Mouse (Mus musculus) liver, postnatal 0 days (tissue): Measurements from ENCODE around the gene Cinp. TPM values are rescaled to one million over a fixed set of nuclear protein-coding genes. Genes with fewer than 3 reads are reported as not detected.
A peak's percentile ranks its signal among the peaks of the same experiment; 100 is the strongest.
"Not testable (repeated sequence)": the region's sequence is repeated elsewhere in the genome, so short reads cannot be mapped to it uniquely, and the experiment has no call there.

Experiments
- ATAC-seq: fragments of 200-750 bp; cut with Nextera tagmentation; 2 replicates; pipeline ENCODE4 v1.8.0; 2017; ENCODE audit warnings: mild to moderate bottlenecking, moderate library complexity
- DNase-seq: peaks from one replicate; pipeline ENCODE4 v3.0.0-alpha.2; 2016
- H3K27ac ChIP-seq: fragments of 300-500 bp; sonication (generic); 2 replicates; pipeline ENCODE4 v1.5.1; 2014; ENCODE audit warnings: antibody characterized with exemption, moderate library complexity, mild to moderate bottlenecking, low read depth
- H3K27me3 ChIP-seq: fragments of 300-500 bp; sonication (generic); 2 replicates; pipeline ENCODE4 v1.6.1; 2014; ENCODE audit warnings: low read length, control low read depth, mixed read lengths; ENCODE audit not compliant: insufficient read depth
- H3K36me3 ChIP-seq: fragments of 300-500 bp; sonication (generic); replicated peaks from 2 replicates; pipeline ENCODE4 v1.6.1; 2014; ENCODE audit warnings: mild to moderate bottlenecking, control low read depth, low read length, moderate library complexity, mixed read lengths; ENCODE audit not compliant: insufficient read depth
- H3K4me1 ChIP-seq: fragments of 300-500 bp; sonication (generic); 2 replicates; pipeline ENCODE4 v1.6.1; 2014; ENCODE audit warnings: antibody characterized with exemption, mild to moderate bottlenecking, control low read depth; ENCODE audit not compliant: insufficient read depth
- H3K4me2 ChIP-seq: fragments of 300-500 bp; sonication (generic); 2 replicates; pipeline ENCODE4 v1.6.1; 2014; ENCODE audit warnings: low read depth, mild to moderate bottlenecking, low read length, moderate library complexity, mixed read lengths
- H3K4me3 ChIP-seq: fragments of 300-500 bp; sonication (generic); 2 replicates; pipeline ENCODE4 v1.5.1; 2014; ENCODE audit warnings: low read depth, low read length
- H3K9ac ChIP-seq: fragments of 300-500 bp; sonication (generic); replicated peaks from 2 replicates; pipeline ENCODE4 v1.6.1; 2014; ENCODE audit warnings: mild to moderate bottlenecking, moderate library complexity
- H3K9me3 ChIP-seq: fragments of 300-500 bp; sonication (generic); 2 replicates; pipeline ENCODE4 v1.6.1; 2016; ENCODE audit warnings: mild to moderate bottlenecking, control low read depth, low read length, mixed read lengths
- CTCF ChIP-seq: sonication (generic); IDR thresholded peaks from 2 replicates; pipeline ENCODE4 v1.5.1; 2016; ENCODE audit warnings: antibody characterized with exemption, low read depth
- EP300 ChIP-seq: IDR thresholded peaks from 2 replicates; pipeline ENCODE4 v1.6.1; 2016; ENCODE audit warnings: antibody characterized with exemption, low read depth, mild to moderate bottlenecking
- WGBS: fragments of 180-500 bp; shearing (Covaris S2); extraction: QIAGEN DNeasy Blood & Tissue Kit; methylation state at CpG from one replicate; pipeline ENCODE4 v1.1.7; 2014; ENCODE audit not compliant: insufficient replicate concordance; 5-methylcytosine and 5-hydroxymethylcytosine counted together
- polyA plus RNA-seq: library from polyadenylated mRNA; unstranded; fragments of >200 nt; fragmentation: Nextera tagmentation; extraction: Ambion mirVana; gene quantifications from 2 replicates; pipeline ENCODE4 v1.2.1, GENCODE M21; 2015

The Cinp gene
- polyA plus RNA-seq, 1 experiment from 2014 or later: 34.2 TPM

GRCm38 (mm10) chr12:110865571-110865970 is 23.4 kb downstream of the Cinp start:
- WGBS: 64% methylated on average over 6 of the region's 6 CpGs
- H3K9me3 ChIP-seq: no peaks in the 10 kb centered on the region
- peak overlapping the region; percentile 90 for H3K27ac ChIP-seq
- peaks cover 14% of the 10 kb centered on the region for H3K4me1 ChIP-seq
- TF ChIP-seq CTCF (no peak), EP300 (no peak)
- H3K36me3 ChIP-seq: peaks cover 23% of the 10 kb centered on the region
- H3K4me2 ChIP-seq: peak overlapping the region; percentile 56
- H3K27me3 ChIP-seq: no peaks in the 10 kb centered on the region
- H3K4me3 ChIP-seq: no peak overlapping the region
- DNase-seq (peak; percentile 56), ATAC-seq (peak; percentile 92)
- H3K9ac ChIP-seq: no peak overlapping the region; the same call in 1 of the 2 replicates

- TF ChIP-seq EP300: no peak
- TF ChIP-seq CTCF: no peak
- ATAC-seq (no peak), DNase-seq (no peak)
- Histone ChIP-seq H3K27ac (no peak overlapping the region), H3K4me2 (no peak overlapping the region), H3K4me3 (no peak overlapping the region), H3K36me3 (peaks cover 16% of the 10 kb centered on the region), H3K9me3 (no peaks in the 10 kb centered on the region), H3K4me1 (peaks cover 6% of the 10 kb centered on the region; the same call in 1 of the 2 replicates), H3K9ac (no peak overlapping the region), H3K27me3 (no peaks in the 10 kb centered on the region)
- 87% methylated on average over 6 of the region's 6 CpGs for WGBS
These were observed 24.9 kb downstream of the Cinp start for GRCm38 (mm10) chr12:110864008-110864407.

DNA sequence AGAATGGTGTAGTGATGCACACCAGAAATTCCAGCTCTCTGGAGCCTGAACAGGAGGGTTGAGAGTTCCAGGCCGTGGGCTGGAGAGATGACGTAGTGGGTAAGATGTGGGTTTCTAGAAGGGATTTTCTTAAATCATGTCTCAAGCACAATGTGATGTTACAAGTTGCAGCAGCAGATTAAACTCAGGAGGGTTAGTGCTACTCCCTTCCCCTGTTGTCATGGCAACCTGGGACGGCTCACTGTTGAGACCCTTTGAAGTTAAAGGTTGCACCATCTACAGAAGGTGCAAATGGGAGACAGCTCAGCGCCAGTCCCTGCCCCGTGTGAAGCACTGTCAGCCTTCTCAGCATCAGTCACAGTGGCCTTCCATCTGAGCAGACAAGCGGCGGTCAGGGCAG is 27.7 kb downstream of the Cinp start:
- TF ChIP-seq EP300 (no peak), CTCF (no peak)
- ATAC-seq (no peak), DNase-seq (no peak)
- Histone ChIP-seq H3K36me3 (peaks cover 8% of the 10 kb centered on the region; the same call in 1 of the 2 replicates), H3K27me3 (no peaks in the 10 kb centered on the region), H3K9me3 (no peaks in the 10 kb centered on the region), H3K9ac (no peak overlapping the region), H3K4me1 (peaks cover 13% of the 10 kb centered on the region), H3K4me2 (no peak overlapping the region), H3K27ac (no peak overlapping the region), H3K4me3 (no peak overlapping the region)
- whole genome bisulfite sequencing: 72% methylated on average over 7 of the region's 7 CpGs

DNA sequence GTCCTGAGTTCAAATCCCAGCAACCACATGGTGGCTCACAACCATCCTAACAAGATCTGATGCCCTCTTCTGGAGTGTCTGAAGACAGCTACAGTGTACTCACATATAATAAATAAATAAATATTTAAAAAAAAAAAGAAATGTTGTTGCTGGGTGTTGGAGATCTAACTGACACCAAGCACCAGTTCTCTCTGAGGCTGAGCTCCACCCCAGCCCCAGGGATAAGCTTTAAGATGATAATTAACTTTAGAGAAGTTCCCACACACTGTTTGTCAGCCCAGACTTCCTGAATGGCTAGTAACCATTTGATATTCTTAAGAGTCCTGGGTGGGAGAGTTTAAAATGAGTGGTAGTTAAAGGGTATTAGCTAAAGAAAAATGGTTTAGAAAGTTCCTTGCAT is 28.7 kb downstream of the Cinp start:
- no peak overlapping the region for H3K9ac ChIP-seq
- ATAC-seq (no peak), DNase-seq (no peak)
- H3K27me3 ChIP-seq: no peaks in the 10 kb centered on the region
- no peak overlapping the region for H3K4me3 ChIP-seq
- H3K9me3 ChIP-seq: no peaks in the 10 kb centered on the region
- no peak overlapping the region for H3K4me2 ChIP-seq
- peaks cover 14% of the 10 kb centered on the region; the same call in 1 of the 2 replicates for H3K36me3 ChIP-seq
- H3K4me1 ChIP-seq: peaks cover 13% of the 10 kb centered on the region
- TF ChIP-seq EP300 (no peak), CTCF (no peak)
- no peak overlapping the region for H3K27ac ChIP-seq

- not testable (repeated sequence) for DNase-seq, H3K4me1 ChIP-seq
- 89% methylated on average over 15 of the region's 15 CpGs for WGBS
These were observed 30.3 kb downstream of the Cinp start for GRCm38 (mm10) chr12:110858681-110859080.

DNA sequence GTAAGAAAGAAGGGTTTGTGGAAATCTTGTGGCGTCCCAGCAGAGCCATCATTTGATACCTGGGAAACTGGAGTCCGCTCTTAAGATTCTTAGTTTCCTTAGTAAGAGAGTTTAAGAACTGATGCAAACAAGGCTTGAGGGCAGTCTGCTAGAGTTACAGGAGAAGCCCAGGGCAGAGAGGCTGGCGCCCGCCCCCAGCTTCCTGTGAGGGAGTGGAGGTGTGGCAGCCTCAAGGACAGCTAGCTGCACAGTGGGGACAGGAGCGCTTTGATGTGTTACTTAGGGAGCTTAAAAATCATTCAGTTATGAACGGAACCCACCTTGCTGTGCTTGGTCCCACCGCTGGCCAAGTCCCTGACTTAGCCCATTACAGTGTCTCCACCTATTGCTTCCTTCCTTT is 31.7 kb downstream of the Cinp start:
- Histone ChIP-seq H3K27ac (no peak overlapping the region), H3K9ac (peak overlapping the region; percentile 44; the same call in 1 of the 2 replicates), H3K36me3 (peaks cover 12% of the 10 kb centered on the region; the same call in 1 of the 2 replicates), H3K4me1 (peaks cover 9% of the 10 kb centered on the region), H3K9me3 (no peaks in the 10 kb centered on the region), H3K4me2 (no peak overlapping the region), H3K4me3 (no peak overlapping the region), H3K27me3 (no peaks in the 10 kb centered on the region)
- TF ChIP-seq EP300 (no peak), CTCF (no peak)
- WGBS: 59% methylated on average over 7 of the region's 7 CpGs
- DNase-seq (no peak), ATAC-seq (no peak)

More at GRCm38 (mm10) chr12:110858681-110859080, 30.3 kb downstream of the Cinp start:
- ATAC-seq, H3K9me3 ChIP-seq, H3K4me3 ChIP-seq, H3K4me2 ChIP-seq, H3K27ac ChIP-seq, H3K9ac ChIP-seq, H3K27me3 ChIP-seq: not testable (repeated sequence)
- H3K36me3 ChIP-seq: peaks cover 14% of the 10 kb centered on the region; the same call in 1 of the 2 replicates
